Mouse (Mus musculus): ENCODE results near the gene Psors1c2. TPM values are rescaled to one million over a fixed set of nuclear protein-coding genes. Genes with fewer than 3 reads are reported as not detected.

Psors1c2 gene
- polyA plus RNA-seq, 1 experiment from 2014 or later, result 0.85 TPM

- ATAC-seq (ENCODE audit: insufficient read depth, low FRiP score, low TSS enrichment) (no peak), DNase-seq (ENCODE audit: low spot score) (no peak)
- H3K4me2 ChIP-seq (ENCODE audit: low read depth), result no peak overlapping the region
- no peaks in the 10 kb centered on the region for H3K9me3 ChIP-seq (ENCODE audit: control insufficient read depth, low read length)
- H3K4me1 ChIP-seq (ENCODE audit: control insufficient read depth, insufficient read depth, low read length), result no peaks in the 10 kb centered on the region
- H3K9ac ChIP-seq (ENCODE audit: low read length), result no peak overlapping the region
- H3K36me3 ChIP-seq (ENCODE audit: control insufficient read depth, insufficient read depth, low read length), result no peaks in the 10 kb centered on the region
- H3K27ac ChIP-seq (ENCODE audit: low read depth, low read length), result no peak overlapping the region
- H3K4me3 ChIP-seq (ENCODE audit: low read depth, low read length), result no peak overlapping the region
- 23% methylated on average over 5 of the region's 5 CpGs for WGBS
- no peaks in the 10 kb centered on the region for H3K27me3 ChIP-seq (ENCODE audit: control insufficient read depth, insufficient read depth, low read length)
Observed at GRCm38 (mm10) chr17:35548636-35549035, 15.6 kb downstream of the Psors1c2 start.

DNA sequence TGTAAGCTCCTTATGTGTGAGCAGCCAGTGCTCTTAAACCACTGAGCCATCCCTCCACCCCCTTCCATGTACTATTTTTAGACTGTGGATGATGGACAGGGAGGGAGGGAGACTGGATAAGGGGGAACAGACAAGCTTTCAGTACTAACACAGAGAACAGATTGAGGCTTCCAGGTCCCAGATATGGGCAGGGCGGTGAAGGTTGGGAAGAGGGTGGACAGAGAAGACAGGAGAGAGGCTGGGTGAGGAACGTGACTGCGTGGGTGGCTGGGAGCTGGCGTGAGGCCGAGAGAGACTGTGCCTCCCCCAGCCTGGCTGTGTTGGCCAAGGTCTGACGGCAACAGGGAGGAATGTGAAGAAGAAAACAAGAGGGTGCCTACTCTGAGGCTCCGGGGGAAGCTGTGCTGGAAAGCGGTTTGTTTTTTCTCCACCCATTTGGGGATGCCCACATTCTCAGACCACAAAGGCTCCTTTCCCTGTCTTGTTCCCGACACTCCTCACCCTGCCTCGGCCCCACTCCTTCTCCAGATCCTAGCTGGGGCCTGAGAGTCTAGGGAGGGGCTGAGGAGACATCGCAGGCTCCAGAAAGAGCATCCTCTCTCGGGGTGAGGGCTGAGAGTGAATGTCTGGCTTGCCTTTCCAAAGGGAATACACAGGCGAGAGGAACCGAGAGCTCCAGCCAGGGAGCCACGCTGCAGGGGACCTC, 16.6 kb downstream of the Psors1c2 start:
- Histone ChIP-seq H3K27ac (ENCODE audit: low read depth, low read length) (no peak overlapping the region), H3K27me3 (ENCODE audit: control insufficient read depth, insufficient read depth, low read length) (no peaks in the 10 kb centered on the region), H3K36me3 (ENCODE audit: control insufficient read depth, insufficient read depth, low read length) (no peaks in the 10 kb centered on the region), H3K4me3 (ENCODE audit: low read depth, low read length) (no peak overlapping the region), H3K4me1 (ENCODE audit: control insufficient read depth, insufficient read depth, low read length) (no peaks in the 10 kb centered on the region), H3K9ac (ENCODE audit: low read length) (no peak overlapping the region), H3K9me3 (ENCODE audit: control insufficient read depth, low read length) (no peaks in the 10 kb centered on the region), H3K4me2 (ENCODE audit: low read depth) (no peak overlapping the region)
- 61% methylated on average over 15 of the region's 15 CpGs for WGBS
- ATAC-seq (ENCODE audit: insufficient read depth, low FRiP score, low TSS enrichment), result no peak
- DNase-seq (ENCODE audit: low spot score), result no peak

GRCm38 (mm10) chr17:35550143-35550494, 17.1 kb downstream of the Psors1c2 start:
- no peak overlapping the region for H3K9ac ChIP-seq (ENCODE audit: low read length)
- DNase-seq (ENCODE audit: low spot score) (no peak), ATAC-seq (ENCODE audit: insufficient read depth, low FRiP score, low TSS enrichment) (no peak)
- no peak overlapping the region for H3K27ac ChIP-seq (ENCODE audit: low read depth, low read length)
- no peaks in the 10 kb centered on the region for H3K36me3 ChIP-seq (ENCODE audit: control insufficient read depth, insufficient read depth, low read length)
- H3K4me2 ChIP-seq (ENCODE audit: low read depth), result no peak overlapping the region
- 98% methylated on average over 4 of the region's 4 CpGs for WGBS
- no peaks in the 10 kb centered on the region for H3K4me1 ChIP-seq (ENCODE audit: control insufficient read depth, insufficient read depth, low read length)
- no peaks in the 10 kb centered on the region for H3K9me3 ChIP-seq (ENCODE audit: control insufficient read depth, low read length)
- no peaks in the 10 kb centered on the region for H3K27me3 ChIP-seq (ENCODE audit: control insufficient read depth, insufficient read depth, low read length)
- no peak overlapping the region for H3K4me3 ChIP-seq (ENCODE audit: low read depth, low read length)

DNA sequence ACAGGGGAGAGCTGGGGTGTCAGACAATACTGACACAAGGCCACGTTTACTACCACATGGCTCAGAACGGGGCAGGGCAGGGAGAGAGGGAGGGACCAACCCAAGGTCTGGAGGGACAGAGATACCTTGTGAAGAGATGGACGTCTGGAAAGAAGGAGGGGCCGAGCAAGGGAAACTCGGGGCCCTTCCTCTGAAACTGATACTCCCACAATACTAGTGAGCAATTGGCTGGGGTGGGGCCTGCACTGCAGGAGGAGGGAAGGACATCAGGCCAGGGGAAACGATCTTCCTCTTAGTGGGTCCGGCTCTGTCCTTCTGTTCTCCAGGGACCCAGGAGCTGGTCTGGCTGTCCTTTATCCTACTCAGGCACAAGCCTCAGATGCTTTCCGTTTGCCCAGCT, 17.9 kb downstream of the Psors1c2 start:
- Histone ChIP-seq H3K4me1 (ENCODE audit: control insufficient read depth, insufficient read depth, low read length) (no peaks in the 10 kb centered on the region), H3K27ac (ENCODE audit: low read depth, low read length) (no peak overlapping the region), H3K4me3 (ENCODE audit: low read depth, low read length) (no peak overlapping the region), H3K9me3 (ENCODE audit: control insufficient read depth, low read length) (no peaks in the 10 kb centered on the region), H3K4me2 (ENCODE audit: low read depth) (no peak overlapping the region), H3K27me3 (ENCODE audit: control insufficient read depth, insufficient read depth, low read length) (no peaks in the 10 kb centered on the region), H3K36me3 (ENCODE audit: control insufficient read depth, insufficient read depth, low read length) (no peaks in the 10 kb centered on the region), H3K9ac (ENCODE audit: low read length) (no peak overlapping the region)
- WGBS, result 48% methylated on average over 8 of the region's 8 CpGs
- ATAC-seq (ENCODE audit: insufficient read depth, low FRiP score, low TSS enrichment) (no peak), DNase-seq (ENCODE audit: low spot score) (no peak)

GRCm38 (mm10) chr17:35551881-35552414, 18.9 kb downstream of the Psors1c2 start, which contains the start of gene Cdsn:
Cdsn (plus strand) TSS chr17:35552128.
- no peaks in the 10 kb centered on the region for H3K9me3 ChIP-seq (ENCODE audit: control insufficient read depth, low read length)
- H3K4me3 ChIP-seq (ENCODE audit: low read depth, low read length), result no peak within 1 kb of the TSS
- 77% methylated on average over 10 of the region's 10 CpGs for WGBS
- no peaks in the 10 kb centered on the region for H3K36me3 ChIP-seq (ENCODE audit: control insufficient read depth, insufficient read depth, low read length)
- no peak for DNase-seq (ENCODE audit: low spot score)
- no peaks in the 10 kb centered on the region for H3K4me1 ChIP-seq (ENCODE audit: control insufficient read depth, insufficient read depth, low read length)
- no peak for ATAC-seq (ENCODE audit: insufficient read depth, low FRiP score, low TSS enrichment)
- no peak within 1 kb of the TSS for H3K4me2 ChIP-seq (ENCODE audit: low read depth)
- H3K9ac ChIP-seq (ENCODE audit: low read length), result no peak within 1 kb of the TSS
- H3K27ac ChIP-seq (ENCODE audit: low read depth, low read length), result no peak within 1 kb of the TSS
- H3K27me3 ChIP-seq (ENCODE audit: control insufficient read depth, insufficient read depth, low read length), result no peaks in the 10 kb centered on the region

GRCm38 (mm10) chr17:35554321-35554720, 21.3 kb downstream of the Psors1c2 start:
- no peaks in the 10 kb centered on the region for H3K36me3 ChIP-seq (ENCODE audit: control insufficient read depth, insufficient read depth, low read length)
- no peak overlapping the region for H3K4me3 ChIP-seq (ENCODE audit: low read depth, low read length)
- H3K27me3 ChIP-seq (ENCODE audit: control insufficient read depth, insufficient read depth, low read length), result no peaks in the 10 kb centered on the region
- DNase-seq (ENCODE audit: low spot score) (no peak), ATAC-seq (ENCODE audit: insufficient read depth, low FRiP score, low TSS enrichment) (no peak)
- H3K27ac ChIP-seq (ENCODE audit: low read depth, low read length), result no peak overlapping the region
- no peaks in the 10 kb centered on the region for H3K4me1 ChIP-seq (ENCODE audit: control insufficient read depth, insufficient read depth, low read length)
- no peak overlapping the region for H3K9ac ChIP-seq (ENCODE audit: low read length)
- H3K9me3 ChIP-seq (ENCODE audit: control insufficient read depth, low read length), result no peaks in the 10 kb centered on the region
- H3K4me2 ChIP-seq (ENCODE audit: low read depth), result no peak overlapping the region
- WGBS, result 85% methylated on average over 5 of the region's 5 CpGs

GRCm38 (mm10) chr17:35554761-35555397, 21.9 kb downstream of the Psors1c2 start:
- Histone ChIP-seq H3K9ac (ENCODE audit: low read length) (no peak overlapping the region), H3K36me3 (ENCODE audit: control insufficient read depth, insufficient read depth, low read length) (no peaks in the 10 kb centered on the region), H3K4me3 (ENCODE audit: low read depth, low read length) (no peak overlapping the region), H3K9me3 (ENCODE audit: control insufficient read depth, low read length) (no peaks in the 10 kb centered on the region), H3K27ac (ENCODE audit: low read depth, low read length) (no peak overlapping the region), H3K4me1 (ENCODE audit: control insufficient read depth, insufficient read depth, low read length) (no peaks in the 10 kb centered on the region), H3K27me3 (ENCODE audit: control insufficient read depth, insufficient read depth, low read length) (no peaks in the 10 kb centered on the region), H3K4me2 (ENCODE audit: low read depth) (no peak overlapping the region)
- no peak for DNase-seq (ENCODE audit: low spot score)
- ATAC-seq (ENCODE audit: insufficient read depth, low FRiP score, low TSS enrichment), result no peak
- whole genome bisulfite sequencing, result 86% methylated on average over 18 of the region's 18 CpGs

DNA sequence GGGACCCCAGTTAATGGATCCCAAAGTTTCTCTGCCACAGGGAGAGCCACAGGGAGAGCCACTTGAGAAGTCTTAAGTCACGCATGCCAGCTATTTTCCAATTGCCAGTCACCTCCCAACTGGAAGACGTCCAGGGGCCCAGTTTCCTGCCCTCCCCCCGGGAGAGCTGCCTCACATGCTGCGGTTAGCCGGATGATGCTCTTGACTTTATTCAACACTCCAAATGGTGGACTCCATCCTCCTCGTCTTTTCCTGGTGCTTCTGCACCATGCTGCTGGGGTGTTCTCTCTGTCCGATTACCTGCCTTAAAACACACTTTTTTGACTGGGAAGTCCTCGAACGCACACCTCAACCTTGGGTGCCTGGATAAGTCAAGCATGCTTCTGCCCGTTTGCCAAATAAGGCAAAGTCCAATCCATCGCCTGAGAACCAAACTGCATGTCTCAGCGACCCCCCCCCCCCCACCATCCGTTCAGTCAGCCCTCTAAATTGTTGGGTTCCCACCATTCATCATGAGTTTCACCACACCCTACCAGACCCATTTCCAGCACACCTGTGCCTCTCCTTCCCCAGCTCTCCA, 23.3 kb downstream of the Psors1c2 start:
- no peaks in the 10 kb centered on the region for H3K36me3 ChIP-seq (ENCODE audit: control insufficient read depth, insufficient read depth, low read length)
- ATAC-seq (ENCODE audit: insufficient read depth, low FRiP score, low TSS enrichment) (no peak), DNase-seq (ENCODE audit: low spot score) (no peak)
- H3K27ac ChIP-seq (ENCODE audit: low read depth, low read length), result no peak overlapping the region
- H3K4me3 ChIP-seq (ENCODE audit: low read depth, low read length), result no peak overlapping the region
- no peak overlapping the region for H3K4me2 ChIP-seq (ENCODE audit: low read depth)
- H3K4me1 ChIP-seq (ENCODE audit: control insufficient read depth, insufficient read depth, low read length), result no peaks in the 10 kb centered on the region
- 93% methylated on average over 13 of the region's 13 CpGs for WGBS
- H3K9me3 ChIP-seq (ENCODE audit: control insufficient read depth, low read length), result no peaks in the 10 kb centered on the region
- no peak overlapping the region for H3K9ac ChIP-seq (ENCODE audit: low read length)
- H3K27me3 ChIP-seq (ENCODE audit: control insufficient read depth, insufficient read depth, low read length), result no peaks in the 10 kb centered on the region

DNA sequence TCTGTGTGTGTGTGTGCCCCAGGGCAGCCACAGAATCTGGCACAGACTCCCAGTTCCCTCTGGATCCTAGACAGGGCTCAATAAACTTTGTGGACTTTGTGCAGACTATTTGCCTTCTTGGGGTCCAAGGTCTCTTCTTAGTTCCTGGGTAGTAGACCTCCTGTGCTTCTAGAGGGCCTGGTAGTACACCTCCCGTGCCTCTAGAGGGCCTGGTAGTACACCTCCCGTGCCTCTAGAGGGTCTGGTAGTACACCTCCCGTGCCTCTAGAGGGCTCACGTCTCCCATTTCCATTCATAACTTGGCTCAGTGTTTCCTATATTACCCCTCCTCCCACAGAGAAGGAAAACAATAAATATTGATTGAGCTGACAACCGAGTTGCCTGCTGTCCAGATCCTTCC, 23.8 kb downstream of the Psors1c2 start:
- Histone ChIP-seq H3K4me1 (ENCODE audit: control insufficient read depth, insufficient read depth, low read length) (no peaks in the 10 kb centered on the region), H3K27me3 (ENCODE audit: control insufficient read depth, insufficient read depth, low read length) (no peaks in the 10 kb centered on the region), H3K9ac (ENCODE audit: low read length) (no peak overlapping the region), H3K36me3 (ENCODE audit: control insufficient read depth, insufficient read depth, low read length) (no peaks in the 10 kb centered on the region), H3K27ac (ENCODE audit: low read depth, low read length) (no peak overlapping the region), H3K4me2 (ENCODE audit: low read depth) (no peak overlapping the region), H3K4me3 (ENCODE audit: low read depth, low read length) (no peak overlapping the region), H3K9me3 (ENCODE audit: control insufficient read depth, low read length) (no peaks in the 10 kb centered on the region)
- DNase-seq (ENCODE audit: low spot score) (peak; percentile 67), ATAC-seq (ENCODE audit: insufficient read depth, low FRiP score, low TSS enrichment) (no peak)
- WGBS, result 39% methylated on average over 5 of the region's 5 CpGs
